Mouse (Mus musculus): ENCODE results near the gene Gm11042.

Gm11042 gene

GRCm38 (mm10) chr12:74316344-74316973 is at the start of gene Gm11042:
Gm11042 (minus strand) TSS chr12:74316394.
- DNase-seq = no peak

GRCm38 (mm10) chr12:74364477-74364876 is 48.3 kb upstream of the Gm11042 start:
- no peak for DNase-seq

- no peak for DNase-seq
These were observed 46.9 kb upstream of the Gm11042 start for GRCm38 (mm10) chr12:74363076-74363475.

GRCm38 (mm10) chr12:74362453-74362852 is 46.3 kb upstream of the Gm11042 start:
- DNase-seq = no peak

GRCm38 (mm10) chr12:74359791-74360190 is 43.6 kb upstream of the Gm11042 start:
- no peak for DNase-seq

GRCm38 (mm10) chr12:74357806-74358205 is 41.6 kb upstream of the Gm11042 start:
- DNase-seq = no peak

- DNase-seq = no peak
These were observed 26.5 kb upstream of the Gm11042 start for GRCm38 (mm10) chr12:74342720-74343119.

GRCm38 (mm10) chr12:74340070-74340469 is 23.9 kb upstream of the Gm11042 start:
- DNase-seq = no peak

- DNase-seq = no peak
These were observed 17.5 kb upstream of the Gm11042 start for GRCm38 (mm10) chr12:74333706-74334105.

GRCm38 (mm10) chr12:74333016-74333415 is 16.8 kb upstream of the Gm11042 start:
- DNase-seq = peak; percentile 67

- DNase-seq = no peak
These were observed 13.6 kb upstream of the Gm11042 start for GRCm38 (mm10) chr12:74329759-74330158.

- DNase-seq = no peak
These were observed 10.4 kb upstream of the Gm11042 start for GRCm38 (mm10) chr12:74326644-74327043.

GRCm38 (mm10) chr12:74321981-74322380 is 5.8 kb upstream of the Gm11042 start:
- DNase-seq = no peak

GRCm38 (mm10) chr12:74320318-74320717 is 4.1 kb upstream of the Gm11042 start:
- DNase-seq = peak; percentile 63

GRCm38 (mm10) chr12:74316989-74317759 is 980 bp upstream of the Gm11042 start:
- DNase-seq = peak; percentile 71

GRCm38 (mm10) chr12:74315221-74315620 is 973 bp downstream of the Gm11042 start:
- DNase-seq = no peak

- DNase-seq = no peak
These were observed 3.6 kb downstream of the Gm11042 start for GRCm38 (mm10) chr12:74312611-74313010.

- no peak for DNase-seq
These were observed 12.5 kb downstream of the Gm11042 start for GRCm38 (mm10) chr12:74303418-74304294.

GRCm38 (mm10) chr12:74301559-74301958 is 14.6 kb downstream of the Gm11042 start:
- no peak for DNase-seq

GRCm38 (mm10) chr12:74296374-74296773 is 19.8 kb downstream of the Gm11042 start:
- DNase-seq = no peak

- DNase-seq = peak; percentile 32
These were observed 22.6 kb downstream of the Gm11042 start for GRCm38 (mm10) chr12:74293624-74294023.

- no peak for DNase-seq
These were observed 25.2 kb downstream of the Gm11042 start for GRCm38 (mm10) chr12:74290983-74291382.

- no peak for DNase-seq
These were observed 31.5 kb downstream of the Gm11042 start for GRCm38 (mm10) chr12:74284685-74285054.

Data from kidney, adult 18-20 months (tissue).